Mouse (Mus musculus): Measurements from ENCODE around the gene Atp2c1.

- no peak for TF ChIP-seq CTCF (IDR thresholded peaks at IDR 0.05; ENCODE audit: low read depth, low read length)
- no peak for TF ChIP-seq POLR2A (IDR thresholded peaks at IDR 0.05; ENCODE audit: insufficient read depth, low read length)
- no peak for TF ChIP-seq EP300 (IDR thresholded peaks at IDR 0.05; ENCODE audit: insufficient read depth, low read depth, low read length)
These were observed 22.0 kb upstream of the Atp2c1 start for GRCm38 (mm10) chr9:105549096-105549495.
